18 mouse cellular contexts compared by ENCODE assay signal in genomic region chr5:4561661-4562060, GRCm38 (mm10).
A peak's percentile ranks its signal among the peaks of the same experiment; 100 is the strongest.
DNase-seq lines count a peak whose midpoint lies in the region; ATAC-seq lines count a peak whose summit lies in the region.
"Had no signal": no experiment of that assay in that cellular context is flagged by ENCODE, and none has a peak within 500 bp of the region (broad histone marks: within the 10 kb centered on the region; RNA-seq: fewer than 3 reads in every experiment).

No protein-coding gene starts in this region.

- no peaks in the 10 kb centered on the region; the same call in 1 of the 2 replicates for H3K4me1 ChIP-seq in kidney, embryonic 16.5 days (ENCODE audit: insufficient read depth, low read length)
- H3K4me1 ChIP-seq: forebrain, embryonic 13.5 days; heart, embryonic 12.5 days; hindbrain, embryonic 15.5 days had no signal

- H3K27ac ChIP-seq in kidney, embryonic 16.5 days (ENCODE audit: low read length) = no peak overlapping the region
- H3K27ac ChIP-seq: embryonic facial prominence, embryonic 10.5 days; forebrain, embryonic 13.5 days; gastrocnemius, adult 2 months; hindbrain, embryonic 15.5 days had no signal

- H3K4me3 ChIP-seq in kidney, embryonic 16.5 days (ENCODE audit: low read length) = no peak overlapping the region
- H3K4me3 ChIP-seq: embryonic facial prominence, embryonic 10.5 days; forebrain, embryonic 13.5 days; gastrocnemius, adult 2 months; heart, embryonic 12.5 days; hindbrain, embryonic 15.5 days had no signal

- WGBS in kidney, embryonic 16.5 days = 32% methylated on average over 8 of the region's 8 CpGs

- no peaks in the 10 kb centered on the region for H3K27me3 ChIP-seq in kidney, embryonic 16.5 days (ENCODE audit: insufficient read depth, low read length)
- H3K27me3 ChIP-seq: forebrain, embryonic 13.5 days; heart, embryonic 12.5 days; hindbrain, embryonic 15.5 days had no signal

- no peak for DNase-seq in kidney, postnatal 25 days
- peak; percentile 70 for DNase-seq in embryo, embryonic 10 days (ENCODE audit: low spot score)
- peak; percentile 59 for DNase-seq in embryo, embryonic 10.5 days (ENCODE audit: low spot score)
- peak; percentile 58 for DNase-seq in mesoderm, embryonic 11.5 days (ENCODE audit: low read depth, low spot score)
- no peak for DNase-seq in urinary bladder, postnatal 4 days (ENCODE audit: low spot score in 2 of 2)
- DNase-seq: adrenal gland, adult 2 months; adrenal gland, postnatal 25 days; cerebellum, adult 2 months; cerebellum, postnatal 10 days; forebrain, postnatal 0 days; gastrocnemius, adult 2 months; gastrocnemius, postnatal 25 days; heart, postnatal 36 days had no signal

- H3K9ac ChIP-seq in kidney, embryonic 16.5 days (replicated peaks; ENCODE audit: low read length) = no peak overlapping the region
- H3K9ac ChIP-seq: forebrain, embryonic 13.5 days; forebrain, postnatal 0 days; heart, embryonic 12.5 days; hindbrain, embryonic 15.5 days had no signal

- peaks cover 5% of the 10 kb centered on the region for H3K9me3 ChIP-seq in kidney, embryonic 16.5 days (ENCODE audit: low read length)
- H3K9me3 ChIP-seq: embryonic facial prominence, embryonic 10.5 days; forebrain, embryonic 13.5 days; hindbrain, embryonic 15.5 days had no signal

- H3K36me3 ChIP-seq in kidney, embryonic 16.5 days (ENCODE audit: insufficient read depth, low read length) = no peaks in the 10 kb centered on the region
- H3K36me3 ChIP-seq: embryonic facial prominence, embryonic 10.5 days; heart, embryonic 12.5 days; hindbrain, embryonic 15.5 days had no signal

- ATAC-seq in kidney, embryonic 16.5 days (ENCODE audit: low FRiP score, low TSS enrichment) = peak; percentile 27; the same call in 1 of the 2 replicates
- ATAC-seq: forebrain, embryonic 13.5 days; forebrain, postnatal 0 days had no signal

- no peak overlapping the region for H3K4me2 ChIP-seq in kidney, embryonic 16.5 days (replicated peaks; ENCODE audit: low read depth, low read length)
- H3K4me2 ChIP-seq: forebrain, embryonic 13.5 days; heart, embryonic 12.5 days; hindbrain, embryonic 15.5 days had no signal

Comparison
In these comparisons a context has a peak if more than half of its experiments do, and no peak if none do; other contexts are left out.
1. DNase-seq: peak in embryo, embryonic 10 days (single experiment), embryo, embryonic 10.5 days (single experiment) and mesoderm, embryonic 11.5 days (single experiment); none in kidney, postnatal 25 days (0 of 2) and urinary bladder, postnatal 4 days (0 of 2).